Mouse (Mus musculus) bone marrow, adult 2 months (tissue): Measurements from ENCODE around the gene Kalrn.

ENCODE experiments used
- CTCF ChIP-seq: fragments of 200-500 bp; IDR thresholded peaks from 2 replicates; pipeline ENCODE4 v1.5.1; 2011; ENCODE audit warnings: low read length, control low read depth; ENCODE audit not compliant: control insufficient read depth, insufficient read depth
- POLR2A ChIP-seq: fragments of 200-500 bp; IDR thresholded peaks from 2 replicates; pipeline ENCODE4 v1.6.1; 2011; ENCODE audit warnings: low read depth, mild to moderate bottlenecking, control low read depth, low read length, borderline replicate concordance; ENCODE audit not compliant: control insufficient read depth

- TF ChIP-seq POLR2A = no peak
- TF ChIP-seq CTCF = no peak
Observed at GRCm38 (mm10) chr16:34305586-34305985, 267.7 kb downstream of the Kalrn start.
